Mouse (Mus musculus): ENCODE data around the gene Tmem80. TPM values are rescaled to one million over a fixed set of nuclear protein-coding genes. Genes with fewer than 3 reads are reported as not detected.

The Tmem80 gene
- polyA plus RNA-seq, 1 experiment = 4.6 TPM

GRCm38 (mm10) chr7:141335682-141336081, 8.1 kb downstream of the Tmem80 start:
- TF ChIP-seq GATA1 (IDR thresholded peaks at IDR 0.05; ENCODE audit: low read length) (no peak), TAL1 (IDR thresholded peaks at IDR 0.05; ENCODE audit: low read length) (no peak)
- H3K36me3 ChIP-seq (ENCODE audit: control insufficient read depth) = peaks cover 43% of the 10 kb centered on the region

GRCm38 (mm10) chr7:141336296-141336695, 8.8 kb downstream of the Tmem80 start:
- no peaks in the 10 kb centered on the region for H3K9me3 ChIP-seq (ENCODE audit: control insufficient read depth, low read length)
- TF ChIP-seq GATA1 (IDR thresholded peaks at IDR 0.05; ENCODE audit: low read length) (no peak), TAL1 (IDR thresholded peaks at IDR 0.05; ENCODE audit: low read length) (no peak)
- H3K27me3 ChIP-seq (ENCODE audit: control insufficient read depth) = peaks cover 6% of the 10 kb centered on the region
- peaks cover 43% of the 10 kb centered on the region for H3K36me3 ChIP-seq (ENCODE audit: control insufficient read depth)
- no peak overlapping the region for H3K4me3 ChIP-seq (replicated peaks)
- H3K4me1 ChIP-seq (ENCODE audit: control insufficient read depth) = peaks cover 21% of the 10 kb centered on the region

More at GRCm38 (mm10) chr7:141335682-141336081, 8.1 kb downstream of the Tmem80 start:
- Histone ChIP-seq H3K4me1 (ENCODE audit: control insufficient read depth) (peaks cover 21% of the 10 kb centered on the region), H3K4me3 (replicated peaks) (no peak overlapping the region), H3K9me3 (ENCODE audit: control insufficient read depth, low read length) (no peaks in the 10 kb centered on the region), H3K27me3 (ENCODE audit: control insufficient read depth) (peaks cover 6% of the 10 kb centered on the region)

GRCm38 (mm10) chr7:141337716-141338416, 10.3 kb downstream of the Tmem80 start:
- H3K9me3 ChIP-seq (ENCODE audit: control insufficient read depth, low read length) = no peaks in the 10 kb centered on the region
- peaks cover 31% of the 10 kb centered on the region for H3K36me3 ChIP-seq (ENCODE audit: control insufficient read depth)
- TF ChIP-seq TAL1 (IDR thresholded peaks at IDR 0.05; ENCODE audit: low read length) = no peak
- no peak for TF ChIP-seq GATA1 (IDR thresholded peaks at IDR 0.05; ENCODE audit: low read length)
- peaks cover 6% of the 10 kb centered on the region for H3K27me3 ChIP-seq (ENCODE audit: control insufficient read depth)
- H3K4me3 ChIP-seq (replicated peaks) = no peak overlapping the region
- peaks cover 21% of the 10 kb centered on the region for H3K4me1 ChIP-seq (ENCODE audit: control insufficient read depth)

- Histone ChIP-seq H3K4me1 (ENCODE audit: control insufficient read depth) (peaks cover 21% of the 10 kb centered on the region), H3K36me3 (ENCODE audit: control insufficient read depth) (peaks cover 24% of the 10 kb centered on the region), H3K4me3 (replicated peaks) (peak within 1 kb of the TSS; percentile 52), H3K27me3 (ENCODE audit: control insufficient read depth) (peaks cover 9% of the 10 kb centered on the region), H3K9me3 (ENCODE audit: control insufficient read depth, low read length) (no peaks in the 10 kb centered on the region)
- TF ChIP-seq TAL1 (IDR thresholded peaks at IDR 0.05; ENCODE audit: low read length) = no peak
These were observed 11.1 kb downstream of the Tmem80 start, which contains the start of gene Eps8l2 for GRCm38 (mm10) chr7:141338576-141339131. Gene Eps8l2 (plus strand): TSS chr7:141338880.

GRCm38 (mm10) chr7:141339215-141339920, 11.8 kb downstream of the Tmem80 start:
- H3K27me3 ChIP-seq (ENCODE audit: control insufficient read depth) = peaks cover 10% of the 10 kb centered on the region
- H3K4me3 ChIP-seq (replicated peaks) = peak overlapping the region; percentile 52
- H3K4me1 ChIP-seq (ENCODE audit: control insufficient read depth) = peaks cover 21% of the 10 kb centered on the region
- TF ChIP-seq GATA1 (IDR thresholded peaks at IDR 0.05; ENCODE audit: low read length) (no peak), TAL1 (IDR thresholded peaks at IDR 0.05; ENCODE audit: low read length) (no peak)
- no peaks in the 10 kb centered on the region for H3K9me3 ChIP-seq (ENCODE audit: control insufficient read depth, low read length)
- peaks cover 18% of the 10 kb centered on the region for H3K36me3 ChIP-seq (ENCODE audit: control insufficient read depth)

GRCm38 (mm10) chr7:141340023-141340422, 12.5 kb downstream of the Tmem80 start:
- H3K36me3 ChIP-seq (ENCODE audit: control insufficient read depth) = peaks cover 11% of the 10 kb centered on the region
- H3K27me3 ChIP-seq (ENCODE audit: control insufficient read depth) = peaks cover 10% of the 10 kb centered on the region
- TF ChIP-seq TAL1 (IDR thresholded peaks at IDR 0.05; ENCODE audit: low read length) (no peak), GATA1 (IDR thresholded peaks at IDR 0.05; ENCODE audit: low read length) (no peak)
- no peaks in the 10 kb centered on the region for H3K9me3 ChIP-seq (ENCODE audit: control insufficient read depth, low read length)
- peaks cover 21% of the 10 kb centered on the region for H3K4me1 ChIP-seq (ENCODE audit: control insufficient read depth)
- H3K4me3 ChIP-seq (replicated peaks) = no peak overlapping the region

GRCm38 (mm10) chr7:141340476-141340875, 12.9 kb downstream of the Tmem80 start:
- H3K36me3 ChIP-seq (ENCODE audit: control insufficient read depth) = peaks cover 9% of the 10 kb centered on the region
- H3K4me1 ChIP-seq (ENCODE audit: control insufficient read depth) = peaks cover 21% of the 10 kb centered on the region

GRCm38 (mm10) chr7:141341689-141342226, 14.2 kb downstream of the Tmem80 start:
- Histone ChIP-seq H3K9me3 (ENCODE audit: control insufficient read depth, low read length) (no peaks in the 10 kb centered on the region), H3K4me3 (replicated peaks) (no peak overlapping the region), H3K4me1 (ENCODE audit: control insufficient read depth) (peaks cover 21% of the 10 kb centered on the region), H3K36me3 (ENCODE audit: control insufficient read depth) (no peaks in the 10 kb centered on the region), H3K27me3 (ENCODE audit: control insufficient read depth) (peaks cover 10% of the 10 kb centered on the region)
- TF ChIP-seq TAL1 (IDR thresholded peaks at IDR 0.05; ENCODE audit: low read length) = no peak
- no peak for TF ChIP-seq GATA1 (IDR thresholded peaks at IDR 0.05; ENCODE audit: low read length)

More at GRCm38 (mm10) chr7:141340476-141340875, 12.9 kb downstream of the Tmem80 start:
- TF ChIP-seq TAL1 (IDR thresholded peaks at IDR 0.05; ENCODE audit: low read length) (no peak), GATA1 (IDR thresholded peaks at IDR 0.05; ENCODE audit: low read length) (no peak)
- Histone ChIP-seq H3K27me3 (ENCODE audit: control insufficient read depth) (peaks cover 10% of the 10 kb centered on the region), H3K4me3 (replicated peaks) (no peak overlapping the region), H3K9me3 (ENCODE audit: control insufficient read depth, low read length) (no peaks in the 10 kb centered on the region)

- H3K4me3 ChIP-seq (replicated peaks) = no peak overlapping the region
- TF ChIP-seq TAL1 (IDR thresholded peaks at IDR 0.05; ENCODE audit: low read length) (no peak), GATA1 (IDR thresholded peaks at IDR 0.05; ENCODE audit: low read length) (no peak)
- no peaks in the 10 kb centered on the region for H3K36me3 ChIP-seq (ENCODE audit: control insufficient read depth)
- H3K4me1 ChIP-seq (ENCODE audit: control insufficient read depth) = peaks cover 12% of the 10 kb centered on the region
- peaks cover 10% of the 10 kb centered on the region for H3K27me3 ChIP-seq (ENCODE audit: control insufficient read depth)
- no peaks in the 10 kb centered on the region for H3K9me3 ChIP-seq (ENCODE audit: control insufficient read depth, low read length)
These were observed 15.7 kb downstream of the Tmem80 start for GRCm38 (mm10) chr7:141343230-141343629.
